Mouse (Mus musculus): ENCODE data around the gene Mcee.

- no peak for TF ChIP-seq MAFK (IDR thresholded peaks at IDR 0.05; ENCODE audit: insufficient read depth, low read depth, low read length)
- peak; percentile 80; the same call in 1 of the 2 replicates for TF ChIP-seq ZNF384 (IDR thresholded peaks at IDR 0.05; ENCODE audit: low read depth, low read length)
- no peak for TF ChIP-seq CHD2 (IDR thresholded peaks at IDR 0.05; ENCODE audit: low read depth, low read length)
- TF ChIP-seq ZC3H11A (IDR thresholded peaks at IDR 0.05; ENCODE audit: borderline replicate concordance, low read depth, low read length): no peak
- TF ChIP-seq HCFC1 (IDR thresholded peaks at IDR 0.05; ENCODE audit: borderline replicate concordance, insufficient read depth, low read length): no peak
These were observed 19.1 kb upstream of the Mcee start for GRCm38 (mm10) chr7:64373147-64373829.

Data from ES-E14 (cell line).